Mouse (Mus musculus) small intestine, adult 2 months (tissue): ENCODE data around the gene Acan. TPM values are rescaled to one million over a fixed set of nuclear protein-coding genes. Genes with fewer than 3 reads are reported as not detected.
A peak's percentile ranks its signal among the peaks of the same experiment; 100 is the strongest.

Source experiments
- H3K27ac ChIP-seq: fragments of 200-500 bp; 2 replicates; pipeline ENCODE4 v1.5.1; 2012; ENCODE audit warnings: low read depth, low read length, control low read depth, inconsistent platforms; ENCODE audit not compliant: insufficient read depth
- H3K27me3 ChIP-seq: fragments of 200-500 bp; 2 replicates; pipeline ENCODE4 v1.6.1; 2012; ENCODE audit warnings: mild to moderate bottlenecking, moderate library complexity, low read length, inconsistent platforms; ENCODE audit not compliant: control insufficient read depth, insufficient read depth
- H3K36me3 ChIP-seq: fragments of 200-500 bp; 2 replicates; pipeline ENCODE4 v1.6.1; 2012; ENCODE audit warnings: mild to moderate bottlenecking, low read length, control low read depth, inconsistent platforms; ENCODE audit not compliant: control insufficient read depth, insufficient read depth
- H3K4me1 ChIP-seq: fragments of 200-500 bp; 2 replicates; pipeline ENCODE4 v1.6.1; 2012; ENCODE audit warnings: low read length, inconsistent platforms, mixed read lengths; ENCODE audit not compliant: control insufficient read depth, insufficient read depth, insufficient read length
- H3K4me3 ChIP-seq: fragments of 200-500 bp; 2 replicates; pipeline ENCODE4 v1.5.1; 2012; ENCODE audit warnings: low read depth, mild to moderate bottlenecking, control low read depth, inconsistent platforms, low read length, moderate library complexity
- CTCF ChIP-seq: fragments of 200-500 bp; IDR thresholded peaks from 2 replicates; pipeline ENCODE4 v1.5.1; 2012; ENCODE audit warnings: low read depth, mild to moderate bottlenecking, control low read depth, inconsistent platforms, low read length, moderate library complexity, mixed read lengths; ENCODE audit not compliant: insufficient replicate concordance, insufficient read length; ENCODE audit errors: extremely low read depth
- POLR2A ChIP-seq: fragments of 200-500 bp; IDR thresholded peaks from 2 replicates; pipeline ENCODE4 v1.6.1; 2012; ENCODE audit warnings: low read depth, mild to moderate bottlenecking, control low read depth, inconsistent platforms, low read length, moderate library complexity
- WGBS: fragments of 180-500 bp; shearing (Covaris S2); methylation state at CpG from one replicate; pipeline ENCODE4 v1.1.7; 2018; 5-methylcytosine and 5-hydroxymethylcytosine counted together
- polyA plus RNA-seq: library from polyadenylated mRNA; depleted of rRNA; stranded (reverse); fragments of >200 nt; gene quantifications from 2 replicates; pipeline ENCODE4 v1.2.3, GENCODE M21; 2012; rRNA removed

The Acan gene
- polyA plus RNA-seq, 1 experiment, result not detected

DNA sequence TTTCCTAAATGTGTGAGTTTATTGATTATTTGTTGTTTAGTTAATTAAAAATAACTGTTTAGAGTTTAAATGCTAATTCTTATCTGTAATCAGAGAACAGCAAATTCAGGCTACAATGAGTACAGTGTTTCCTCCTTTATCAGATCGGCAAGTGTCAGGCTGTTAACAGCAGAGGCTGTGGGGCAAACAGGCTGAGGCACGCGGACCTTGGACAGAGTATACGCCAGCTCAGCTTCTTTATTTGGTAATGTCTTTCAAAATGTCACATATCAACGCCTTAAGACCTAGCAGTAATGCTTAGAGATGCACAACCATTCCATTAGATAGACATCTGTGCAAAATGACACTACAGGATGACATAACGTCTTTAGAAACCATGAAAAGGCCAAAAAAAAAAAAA, 96.2 kb downstream of the Acan start:
- Histone ChIP-seq H3K27ac (peak overlapping the region; percentile 10; the same call in 1 of the 2 replicates), H3K4me1 (peaks cover 13% of the 10 kb centered on the region), H3K27me3 (no peaks in the 10 kb centered on the region), H3K4me3 (no peak overlapping the region), H3K36me3 (no peaks in the 10 kb centered on the region)
- TF ChIP-seq POLR2A (no peak), CTCF (no peak)
- 27% methylated on average over 6 of the region's 6 CpGs for WGBS

DNA sequence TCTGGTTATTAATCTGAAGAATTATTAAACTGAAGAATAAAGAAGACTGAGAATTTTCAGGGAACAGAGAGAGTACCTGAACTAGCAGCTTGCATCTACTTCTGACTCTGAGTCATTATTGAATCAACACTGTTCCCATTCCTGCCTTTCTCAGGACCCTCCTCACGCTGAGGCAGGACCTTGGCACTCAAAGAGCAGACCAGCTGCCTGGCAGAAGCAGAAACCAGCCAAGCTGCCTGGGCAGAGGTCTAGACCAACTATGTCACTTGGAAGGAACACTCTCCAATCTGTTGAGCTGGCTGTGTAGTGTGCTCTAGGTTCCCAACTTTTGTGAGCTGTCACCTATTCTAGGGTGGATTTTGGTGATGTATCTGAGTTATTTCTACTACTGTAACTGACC, 106.1 kb downstream of the Acan start:
- H3K4me1 ChIP-seq, result no peaks in the 10 kb centered on the region; the same call in 1 of the 2 replicates
- H3K27ac ChIP-seq, result no peak overlapping the region
- no peak overlapping the region for H3K4me3 ChIP-seq
- TF ChIP-seq POLR2A (no peak), CTCF (no peak)
- 50% methylated on average over 1 of the region's 1 CpGs for WGBS
- H3K27me3 ChIP-seq, result no peaks in the 10 kb centered on the region
- H3K36me3 ChIP-seq, result no peaks in the 10 kb centered on the region

Other genes starting within 250 kb of the Acan start
- 7.5 and 10.2 TPM in 2 replicates for gene Det1, start 206.2 kb upstream of the Acan start, polyA plus RNA-seq
- gene Aen, start 157.6 kb upstream of the Acan start, polyA plus RNA-seq, result 7.7 and 8.7 TPM in 2 replicates
- 22.3 and 23.8 TPM in 2 replicates for gene Isg20, start 140.1 kb upstream of the Acan start, polyA plus RNA-seq
- 0.10 and 0.33 TPM in 2 replicates for gene Hapln3, start 77.5 kb downstream of the Acan start, polyA plus RNA-seq
- gene Mfge8, start 95.6 kb downstream of the Acan start, polyA plus RNA-seq, result 115 and 166 TPM in 2 replicates
- gene Abhd2, start 219.7 kb downstream of the Acan start, polyA plus RNA-seq, result 40.6 and 103 TPM in 2 replicates